Mouse (Mus musculus): ENCODE data around the gene Tnnt3.

Tnnt3 gene

GRCm38 (mm10) chr7:142539828-142540227 is 41.2 kb downstream of the Tnnt3 start:
- DNase-seq (ENCODE audit: low spot score in 2 of 2) = no peak

GRCm38 (mm10) chr7:142542771-142543303 is 44.2 kb downstream of the Tnnt3 start:
- no peak for DNase-seq (ENCODE audit: low spot score in 2 of 2)

- DNase-seq (ENCODE audit: low spot score in 2 of 2) = no peak
Observed at GRCm38 (mm10) chr7:142545967-142546366, 47.3 kb downstream of the Tnnt3 start.

- no peak for DNase-seq (ENCODE audit: low spot score in 2 of 2)
Observed at GRCm38 (mm10) chr7:142547874-142548273, 49.2 kb downstream of the Tnnt3 start.

GRCm38 (mm10) chr7:142548706-142549105 is 50.1 kb downstream of the Tnnt3 start:
- DNase-seq (ENCODE audit: low spot score in 2 of 2) = no peak

- DNase-seq (ENCODE audit: low spot score in 2 of 2) = no peak
Observed at GRCm38 (mm10) chr7:142549941-142550763, 51.5 kb downstream of the Tnnt3 start.

- no peak for DNase-seq (ENCODE audit: low spot score in 2 of 2)
Observed at GRCm38 (mm10) chr7:142550935-142551373, 52.3 kb downstream of the Tnnt3 start.

- no peak for DNase-seq (ENCODE audit: low spot score in 2 of 2)
Observed at GRCm38 (mm10) chr7:142551691-142552090, 53.1 kb downstream of the Tnnt3 start.

GRCm38 (mm10) chr7:142552591-142553416 is 54.2 kb downstream of the Tnnt3 start:
- DNase-seq (ENCODE audit: low spot score in 2 of 2) = no peak

GRCm38 (mm10) chr7:142553417-142554335 is 55.0 kb downstream of the Tnnt3 start:
- DNase-seq (ENCODE audit: low spot score in 2 of 2) = no peak

- no peak for DNase-seq (ENCODE audit: low spot score in 2 of 2)
Observed at GRCm38 (mm10) chr7:142554625-142555024, 56.0 kb downstream of the Tnnt3 start.

GRCm38 (mm10) chr7:142555366-142556088 is 56.9 kb downstream of the Tnnt3 start:
- no peak for DNase-seq (ENCODE audit: low spot score in 2 of 2)

- DNase-seq (ENCODE audit: low spot score in 2 of 2) = no peak
Observed at GRCm38 (mm10) chr7:142556089-142556476, 57.4 kb downstream of the Tnnt3 start.

- no peak for DNase-seq (ENCODE audit: low spot score in 2 of 2)
Observed at GRCm38 (mm10) chr7:142557696-142558095, 59.1 kb downstream of the Tnnt3 start.

- no peak for DNase-seq (ENCODE audit: low spot score in 2 of 2)
Observed at GRCm38 (mm10) chr7:142558511-142559146, 60.0 kb downstream of the Tnnt3 start.

GRCm38 (mm10) chr7:142559651-142560175 is 61.1 kb downstream of the Tnnt3 start:
- no peak for DNase-seq (ENCODE audit: low spot score in 2 of 2)

GRCm38 (mm10) chr7:142560942-142561855 is 62.6 kb downstream of the Tnnt3 start:
- DNase-seq (ENCODE audit: low spot score in 2 of 2) = no peak

GRCm38 (mm10) chr7:142561856-142562404 is 63.3 kb downstream of the Tnnt3 start:
- DNase-seq (ENCODE audit: low spot score in 2 of 2) = no peak

GRCm38 (mm10) chr7:142563168-142563567 is 64.5 kb downstream of the Tnnt3 start:
- DNase-seq (ENCODE audit: low spot score in 2 of 2) = no peak

Measured in urinary bladder, adult 18-20 months (tissue).